Mouse (Mus musculus): ENCODE results near the gene Flcn.

Flcn gene

DNA sequence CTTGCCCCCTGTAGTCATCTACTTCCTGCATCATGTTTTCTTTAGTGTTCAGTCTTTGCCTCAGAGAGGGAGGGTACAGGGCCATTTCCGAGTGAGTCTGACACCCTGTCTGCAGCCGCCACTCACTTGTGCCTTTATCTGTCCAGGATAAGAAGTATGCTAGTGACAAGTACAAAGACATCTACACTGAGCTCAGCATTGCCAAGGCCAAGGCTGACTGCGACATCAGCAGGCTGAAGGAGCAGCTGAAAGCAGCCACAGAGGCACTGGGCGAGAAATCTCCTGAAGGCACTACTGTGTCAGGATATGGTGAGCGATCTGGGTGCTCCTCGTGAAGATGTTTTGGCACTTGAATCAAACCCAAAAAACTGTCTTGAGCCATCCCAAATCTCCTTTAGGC lies 40.1 kb downstream of the Flcn start:
- CTCF ChIA-PET = no interaction called here

DNA sequence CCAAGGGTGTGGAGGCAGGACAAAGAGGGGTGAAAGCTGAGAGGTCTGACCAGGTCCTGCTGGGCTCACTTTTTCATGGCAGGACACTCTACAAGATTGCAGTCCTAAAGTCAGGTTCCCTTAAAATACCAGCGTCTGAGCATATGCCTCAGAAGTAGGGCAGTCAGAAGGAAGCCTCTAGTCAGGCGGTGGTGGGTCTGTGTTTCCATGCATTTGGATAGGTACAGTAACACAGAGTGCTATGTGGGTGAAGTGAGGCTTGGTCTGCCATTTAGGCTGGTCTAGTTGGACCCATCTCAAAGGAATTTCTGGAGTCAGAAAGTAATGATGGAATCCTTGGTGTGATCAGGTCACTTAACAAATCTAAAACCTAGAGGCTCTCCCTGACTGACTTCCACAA lies 40.5 kb downstream of the Flcn start:
- CTCF ChIA-PET = no interaction called here

- CTCF ChIA-PET = no interaction called here
Measured at GRCm38 (mm10) chr11:59760796-59761195, 49.0 kb downstream of the Flcn start.

GRCm38 (mm10) chr11:59759626-59760025 lies 50.2 kb downstream of the Flcn start:
- CTCF ChIA-PET = no interaction called here

GRCm38 (mm10) chr11:59759178-59759577 lies 50.6 kb downstream of the Flcn start:
- CTCF ChIA-PET = no interaction called here

GRCm38 (mm10) chr11:59758191-59758985 lies 51.4 kb downstream of the Flcn start:
- CTCF ChIA-PET = interaction anchor here (0.5 kb wide), 1 partner anchor 23 kb away, joined by 3 read pairs; no protein-coding TSS in a partner anchor

- CTCF ChIA-PET = no interaction called here
Measured at GRCm38 (mm10) chr11:59756351-59756750, 53.5 kb downstream of the Flcn start.

GRCm38 (mm10) chr11:59754504-59754903 lies 55.3 kb downstream of the Flcn start:
- CTCF ChIA-PET = no interaction called here

GRCm38 (mm10) chr11:59749050-59749449 lies 60.8 kb downstream of the Flcn start:
- CTCF ChIA-PET = no interaction called here

GRCm38 (mm10) chr11:59746614-59747013 lies 63.2 kb downstream of the Flcn start:
- CTCF ChIA-PET = no interaction called here

GRCm38 (mm10) chr11:59745851-59746250 lies 64.0 kb downstream of the Flcn start:
- CTCF ChIA-PET = no interaction called here

GRCm38 (mm10) chr11:59744374-59744773 lies 65.4 kb downstream of the Flcn start:
- CTCF ChIA-PET = no interaction called here

DNA sequence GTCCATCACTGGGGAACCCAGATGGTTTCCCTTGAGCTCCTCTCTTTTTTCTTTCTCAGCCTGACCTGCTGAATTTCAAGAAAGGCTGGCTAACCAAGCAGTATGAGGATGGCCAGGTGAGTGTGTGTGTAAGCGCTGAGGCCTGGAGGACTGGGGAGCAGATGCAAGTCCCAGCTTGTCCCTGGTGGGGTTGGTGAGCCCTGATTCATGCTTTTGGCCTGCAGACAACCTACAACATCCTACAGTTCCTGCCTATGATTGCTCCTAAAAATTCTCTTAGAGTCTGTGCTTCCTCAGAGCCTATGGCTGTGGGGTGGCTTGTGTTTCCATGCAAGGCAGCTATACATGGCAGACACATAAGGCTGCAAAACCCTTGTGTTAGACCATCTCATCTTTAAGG lies 66.1 kb downstream of the Flcn start:
- CTCF ChIA-PET = interaction anchor here (0.6 kb wide), 1 partner anchor 437 kb away, joined by 3 read pairs; no protein-coding TSS in a partner anchor

GRCm38 (mm10) chr11:59743307-59743706 lies 66.5 kb downstream of the Flcn start:
- CTCF ChIA-PET = interaction anchor here (0.6 kb wide), 1 partner anchor 438 kb away, joined by 3 read pairs; no protein-coding TSS in a partner anchor

DNA sequence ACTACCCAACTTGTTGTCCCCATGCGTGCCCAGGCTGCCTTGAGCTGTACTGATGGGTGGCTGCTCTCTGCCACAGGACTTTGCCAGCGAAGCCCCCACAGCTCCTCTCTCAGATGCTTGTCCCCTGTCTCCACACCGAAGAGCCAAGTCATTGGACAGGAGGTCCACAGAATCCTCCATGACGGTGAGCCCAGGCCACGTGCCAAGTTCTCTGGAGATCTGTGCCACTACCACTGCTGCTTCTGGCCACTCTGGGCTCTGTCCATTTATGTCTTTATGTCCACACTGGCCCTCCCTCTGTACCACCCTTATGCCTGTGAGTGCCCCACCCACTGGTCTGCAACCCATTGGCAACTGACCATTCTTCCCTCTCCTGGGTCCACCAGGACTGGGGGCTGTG lies 67.9 kb downstream of the Flcn start:
- CTCF ChIA-PET = no interaction called here
